Mouse (Mus musculus): ENCODE results near the gene Limch1. TPM values are rescaled to one million over a fixed set of nuclear protein-coding genes. Genes with fewer than 3 reads are reported as not detected.

Gene Limch1
- polyA plus RNA-seq, 1 experiment from 2014 or later = 33.2 TPM

DNA sequence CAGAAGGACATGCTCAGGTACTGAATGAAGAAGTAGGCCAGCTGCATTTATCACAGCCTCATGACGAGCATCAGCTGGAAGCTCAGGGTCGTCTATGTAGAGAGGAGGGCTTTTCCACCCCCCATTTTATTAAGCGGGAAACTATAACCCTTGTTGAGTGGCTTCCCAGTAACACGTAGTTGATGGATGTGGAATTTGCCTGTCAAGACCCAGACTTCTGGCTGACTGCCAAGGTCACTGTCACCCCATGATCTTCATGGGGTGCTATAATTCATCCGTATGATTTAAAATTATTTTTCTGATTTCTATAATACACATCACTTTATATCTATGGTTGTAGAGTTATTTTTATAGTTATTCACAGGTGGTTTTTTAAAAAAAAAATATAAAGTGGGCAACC lies 131.4 kb downstream of the Limch1 start:
- Histone ChIP-seq H3K27me3 (ENCODE audit: low read depth, poor library complexity, severe bottlenecking) (no peaks in the 10 kb centered on the region), H3K9me3 (replicated peaks) (no peaks in the 10 kb centered on the region), H3K4me3 (no peak overlapping the region), H3K36me3 (no peaks in the 10 kb centered on the region), H3K27ac (replicated peaks) (no peak overlapping the region), H3K4me1 (peaks cover 8% of the 10 kb centered on the region)
- DNase-seq (ENCODE audit: low spot score) = no peak
- WGBS = 89% methylated on average over 5 of the region's 5 CpGs

GRCm38 (mm10) chr5:66881901-66882341 lies 136.3 kb downstream of the Limch1 start:
- WGBS = 57% methylated on average over 3 of the region's 3 CpGs
- H3K9me3 ChIP-seq (replicated peaks) = peaks cover 4% of the 10 kb centered on the region; the same call in 1 of the 2 replicates
- no peaks in the 10 kb centered on the region for H3K36me3 ChIP-seq
- no peak overlapping the region for H3K4me3 ChIP-seq
- H3K4me1 ChIP-seq = peaks cover 8% of the 10 kb centered on the region
- no peak for DNase-seq (ENCODE audit: low spot score)
- no peaks in the 10 kb centered on the region for H3K27me3 ChIP-seq (ENCODE audit: low read depth, poor library complexity, severe bottlenecking)
- no peak overlapping the region for H3K27ac ChIP-seq (replicated peaks)

DNA sequence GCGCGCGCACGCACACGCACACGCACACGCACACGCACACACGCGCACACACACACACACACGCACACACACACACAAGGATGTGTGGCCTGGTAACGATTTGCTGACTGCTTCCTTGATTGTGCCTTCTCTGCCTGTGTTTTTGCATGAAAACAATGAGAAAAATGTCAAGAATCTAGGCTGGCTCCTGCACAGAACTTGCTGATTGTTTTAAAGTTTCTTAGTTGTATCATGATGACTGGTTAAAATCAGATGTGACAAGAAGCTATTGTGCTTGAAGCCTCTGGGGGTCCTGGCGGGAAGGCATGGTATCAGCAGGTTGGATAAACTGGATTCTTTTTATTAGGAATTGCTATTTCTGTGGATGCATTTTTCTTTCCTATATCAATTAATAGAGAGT lies 137.1 kb downstream of the Limch1 start:
- Histone ChIP-seq H3K27ac (replicated peaks) (no peak overlapping the region), H3K4me1 (peaks cover 8% of the 10 kb centered on the region), H3K9me3 (replicated peaks) (peaks cover 4% of the 10 kb centered on the region; the same call in 1 of the 2 replicates), H3K36me3 (no peaks in the 10 kb centered on the region), H3K4me3 (no peak overlapping the region), H3K27me3 (ENCODE audit: low read depth, poor library complexity, severe bottlenecking) (no peaks in the 10 kb centered on the region)
- WGBS = 88% methylated on average over 13 of the region's 13 CpGs
- DNase-seq (ENCODE audit: low spot score) = no peak

- Histone ChIP-seq H3K9me3 (replicated peaks) (peaks cover 4% of the 10 kb centered on the region; the same call in 1 of the 2 replicates), H3K27ac (replicated peaks) (no peak overlapping the region), H3K4me3 (no peak overlapping the region), H3K36me3 (no peaks in the 10 kb centered on the region), H3K27me3 (ENCODE audit: low read depth, poor library complexity, severe bottlenecking) (no peaks in the 10 kb centered on the region), H3K4me1 (peaks cover 12% of the 10 kb centered on the region)
- no peak for DNase-seq (ENCODE audit: low spot score)
- WGBS = 81% methylated on average over 4 of the region's 4 CpGs
Observed at GRCm38 (mm10) chr5:66884505-66884904, 138.9 kb downstream of the Limch1 start.

GRCm38 (mm10) chr5:66886410-66887120 lies 140.9 kb downstream of the Limch1 start:
- Histone ChIP-seq H3K27ac (replicated peaks) (no peak overlapping the region), H3K4me3 (no peak overlapping the region), H3K36me3 (no peaks in the 10 kb centered on the region), H3K9me3 (replicated peaks) (peaks cover 4% of the 10 kb centered on the region; the same call in 1 of the 2 replicates), H3K27me3 (ENCODE audit: low read depth, poor library complexity, severe bottlenecking) (no peaks in the 10 kb centered on the region), H3K4me1 (peaks cover 12% of the 10 kb centered on the region)
- 88% methylated on average over 5 of the region's 5 CpGs for WGBS
- no peak for DNase-seq (ENCODE audit: low spot score)

DNA sequence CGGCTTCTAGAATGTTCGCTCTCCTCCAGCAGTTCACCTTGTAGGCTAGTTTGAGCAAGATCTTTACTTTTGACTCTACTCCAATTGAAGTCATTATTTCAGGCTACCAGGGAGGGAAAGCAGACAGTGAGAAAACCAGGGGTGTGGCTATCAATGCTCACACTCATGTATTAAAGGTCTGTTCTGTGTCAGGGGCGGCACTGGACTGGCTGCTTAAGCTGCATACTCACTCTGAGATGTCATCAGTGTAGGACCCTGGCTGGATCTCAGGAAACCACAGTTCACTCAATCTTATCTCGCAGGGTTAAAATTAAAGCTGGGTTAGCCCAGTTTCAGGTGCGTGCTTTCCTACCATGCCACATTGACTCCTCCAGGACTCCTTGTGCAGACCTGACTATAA lies 142.4 kb downstream of the Limch1 start:
- H3K27ac ChIP-seq (replicated peaks) = no peak overlapping the region
- 96% methylated on average over 5 of the region's 5 CpGs for WGBS
- DNase-seq (ENCODE audit: low spot score) = no peak
- H3K9me3 ChIP-seq (replicated peaks) = peaks cover 4% of the 10 kb centered on the region; the same call in 1 of the 2 replicates
- H3K4me3 ChIP-seq = no peak overlapping the region
- no peaks in the 10 kb centered on the region for H3K36me3 ChIP-seq
- no peaks in the 10 kb centered on the region for H3K27me3 ChIP-seq (ENCODE audit: low read depth, poor library complexity, severe bottlenecking)
- 0 out of 2 replicates have a peak, but pooled peaks cover 4% of the 10 kb centered on the region for H3K4me1 ChIP-seq

GRCm38 (mm10) chr5:66889337-66889736 lies 143.7 kb downstream of the Limch1 start:
- DNase-seq (ENCODE audit: low spot score) = no peak
- Histone ChIP-seq H3K4me1 (0 out of 2 replicates have a peak, but pooled peaks cover 4% of the 10 kb centered on the region), H3K27me3 (ENCODE audit: low read depth, poor library complexity, severe bottlenecking) (no peaks in the 10 kb centered on the region), H3K27ac (replicated peaks) (no peak overlapping the region), H3K4me3 (no peak overlapping the region), H3K36me3 (no peaks in the 10 kb centered on the region), H3K9me3 (replicated peaks) (peaks cover 4% of the 10 kb centered on the region; the same call in 1 of the 2 replicates)
- 84% methylated on average over 11 of the region's 11 CpGs for WGBS

- WGBS = 81% methylated on average over 9 of the region's 9 CpGs
- Histone ChIP-seq H3K27me3 (ENCODE audit: low read depth, poor library complexity, severe bottlenecking) (no peaks in the 10 kb centered on the region), H3K36me3 (no peaks in the 10 kb centered on the region)
Observed at GRCm38 (mm10) chr5:66895440-66896120, 150.0 kb downstream of the Limch1 start.

DNA sequence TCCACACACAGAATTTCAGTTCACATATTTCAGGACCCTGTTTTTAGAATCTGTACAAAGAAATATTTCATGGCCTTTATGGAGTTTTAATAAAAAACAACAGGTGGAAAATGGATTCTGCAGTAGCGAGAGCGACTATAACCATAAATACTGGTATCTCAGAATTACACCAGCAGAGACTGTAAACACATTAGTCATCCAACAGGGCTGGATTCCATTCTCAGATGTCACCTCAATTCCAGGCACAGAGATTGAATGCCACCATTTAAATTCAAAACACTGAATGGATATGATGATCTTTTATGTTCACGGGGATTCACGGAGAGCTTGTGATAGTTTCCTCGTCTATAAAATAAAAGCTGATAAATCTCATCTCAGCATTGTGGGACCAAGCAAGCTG lies 152.0 kb downstream of the Limch1 start:
- H3K4me1 ChIP-seq = no peaks in the 10 kb centered on the region
- H3K36me3 ChIP-seq = no peaks in the 10 kb centered on the region
- 94% methylated on average over 5 of the region's 5 CpGs for WGBS
- H3K4me3 ChIP-seq = no peak overlapping the region
- H3K27ac ChIP-seq (replicated peaks) = no peak overlapping the region
- no peaks in the 10 kb centered on the region for H3K27me3 ChIP-seq (ENCODE audit: low read depth, poor library complexity, severe bottlenecking)
- DNase-seq (ENCODE audit: low spot score) = no peak
- no peaks in the 10 kb centered on the region for H3K9me3 ChIP-seq (replicated peaks)

More at GRCm38 (mm10) chr5:66895440-66896120, 150.0 kb downstream of the Limch1 start:
- H3K27ac ChIP-seq (replicated peaks) = no peak overlapping the region
- no peak for DNase-seq (ENCODE audit: low spot score)
- H3K9me3 ChIP-seq (replicated peaks) = no peaks in the 10 kb centered on the region
- no peaks in the 10 kb centered on the region for H3K4me1 ChIP-seq
- H3K4me3 ChIP-seq = no peak overlapping the region

DNA sequence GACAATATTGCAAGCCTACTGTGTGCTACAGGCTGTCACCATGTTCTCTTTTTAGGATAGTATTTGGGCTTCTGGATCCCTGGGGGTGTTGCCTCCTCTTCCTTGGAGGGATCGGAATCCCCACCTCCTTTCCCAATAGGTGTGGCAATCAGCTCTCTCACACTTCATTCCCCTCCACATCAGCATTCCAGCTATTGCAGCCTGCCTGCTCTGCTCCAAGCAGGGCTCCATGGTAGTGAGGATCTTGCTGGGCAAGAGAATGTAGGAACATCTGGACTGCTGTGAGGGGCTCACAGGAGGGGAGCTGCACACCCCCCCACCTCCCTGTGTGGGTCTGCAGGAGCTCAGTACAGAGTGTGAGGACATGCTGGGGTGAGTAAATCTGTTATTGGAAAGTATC lies 152.6 kb downstream of the Limch1 start:
- no peak overlapping the region for H3K27ac ChIP-seq (replicated peaks)
- no peak for DNase-seq (ENCODE audit: low spot score)
- no peaks in the 10 kb centered on the region for H3K4me1 ChIP-seq
- no peak overlapping the region for H3K4me3 ChIP-seq
- no peaks in the 10 kb centered on the region for H3K9me3 ChIP-seq (replicated peaks)
- H3K36me3 ChIP-seq = no peaks in the 10 kb centered on the region
- H3K27me3 ChIP-seq (ENCODE audit: low read depth, poor library complexity, severe bottlenecking) = no peaks in the 10 kb centered on the region
- WGBS = 79% methylated on average over 1 of the region's 1 CpGs

DNA sequence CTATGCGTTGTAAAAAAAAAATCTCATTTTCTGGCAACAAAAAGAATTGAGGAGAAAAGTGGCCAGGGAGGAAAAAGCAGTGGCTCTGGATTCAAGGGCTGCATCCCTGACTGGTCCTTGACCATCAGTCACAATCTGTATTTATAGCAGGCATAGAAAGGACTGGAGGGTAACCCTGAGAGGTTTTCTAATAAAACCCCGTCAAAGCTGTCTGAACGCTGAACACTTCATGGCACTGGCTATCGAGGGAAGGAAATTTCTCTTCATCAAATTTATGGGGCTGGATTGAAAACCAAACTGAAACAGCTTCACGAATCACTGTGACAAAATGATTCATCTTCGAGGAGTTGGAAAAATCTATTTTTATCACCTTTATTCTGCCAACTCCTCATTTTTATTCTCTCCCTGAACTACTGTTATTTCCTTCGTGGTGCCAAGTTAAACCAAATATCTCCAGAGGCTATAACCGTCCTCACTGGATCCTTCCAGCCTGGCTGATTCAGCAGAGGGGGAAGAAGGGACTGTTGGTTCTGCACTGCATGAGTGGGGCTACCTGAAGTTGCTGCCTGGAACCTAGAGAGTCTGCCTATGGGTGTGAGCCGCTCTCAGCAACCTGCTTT lies 153.3 kb downstream of the Limch1 start:
- Histone ChIP-seq H3K4me1 (no peaks in the 10 kb centered on the region), H3K4me3 (no peak overlapping the region), H3K27me3 (ENCODE audit: low read depth, poor library complexity, severe bottlenecking) (no peaks in the 10 kb centered on the region), H3K36me3 (no peaks in the 10 kb centered on the region), H3K27ac (replicated peaks) (no peak overlapping the region), H3K9me3 (replicated peaks) (no peaks in the 10 kb centered on the region)
- DNase-seq (ENCODE audit: low spot score) = no peak
- 87% methylated on average over 9 of the region's 9 CpGs for WGBS

DNA sequence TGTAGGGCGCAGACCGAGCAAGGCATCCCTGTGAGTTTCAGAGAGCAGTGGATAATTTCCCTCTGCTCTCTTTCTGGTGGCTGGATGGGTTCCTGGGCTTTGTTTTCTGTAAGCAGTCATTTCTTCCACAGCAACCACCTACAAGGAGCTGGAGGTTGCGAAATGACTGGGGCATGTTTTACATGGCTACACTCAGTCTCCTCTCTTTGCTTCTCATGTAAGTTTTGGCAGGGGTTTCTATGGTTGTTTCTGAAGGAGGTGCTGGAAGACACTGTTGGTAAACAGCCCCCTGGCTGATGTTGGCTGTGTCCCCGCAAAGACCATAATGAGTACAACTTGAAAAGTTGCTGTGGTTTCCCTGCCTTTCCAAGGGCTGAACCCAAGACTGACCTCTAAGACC lies 155.5 kb downstream of the Limch1 start:
- H3K36me3 ChIP-seq = no peaks in the 10 kb centered on the region
- no peak overlapping the region for H3K4me3 ChIP-seq
- H3K27me3 ChIP-seq (ENCODE audit: low read depth, poor library complexity, severe bottlenecking) = no peaks in the 10 kb centered on the region
- H3K4me1 ChIP-seq = no peaks in the 10 kb centered on the region
- DNase-seq (ENCODE audit: low spot score) = no peak
- WGBS = 88% methylated on average over 4 of the region's 4 CpGs
- no peaks in the 10 kb centered on the region for H3K9me3 ChIP-seq (replicated peaks)
- H3K27ac ChIP-seq (replicated peaks) = no peak overlapping the region

DNA sequence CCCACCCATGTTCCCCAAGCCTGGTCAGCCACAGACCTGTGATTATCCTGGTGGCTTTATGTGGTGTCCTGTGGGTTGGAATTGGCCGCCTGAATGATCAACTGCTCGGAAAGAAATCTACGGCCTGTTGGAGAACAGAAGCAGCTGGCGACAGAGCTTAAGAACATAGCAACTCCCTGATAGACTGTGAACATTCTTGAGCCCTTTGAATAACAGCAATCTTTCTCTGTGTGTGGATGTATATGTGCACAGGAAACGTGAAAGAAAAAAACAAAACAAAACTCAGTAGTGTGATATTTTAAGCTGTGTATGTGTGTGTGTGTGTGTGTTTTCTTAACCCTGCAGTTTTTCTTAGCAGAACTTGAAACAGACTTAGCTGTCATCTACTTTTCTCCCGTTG lies 159.2 kb downstream of the Limch1 start:
- DNase-seq (ENCODE audit: low spot score) = no peak
- no peaks in the 10 kb centered on the region for H3K36me3 ChIP-seq
- 80% methylated on average over 6 of the region's 6 CpGs for WGBS
- H3K27me3 ChIP-seq (ENCODE audit: low read depth, poor library complexity, severe bottlenecking) = no peaks in the 10 kb centered on the region
- H3K27ac ChIP-seq (replicated peaks) = no peak overlapping the region
- H3K9me3 ChIP-seq (replicated peaks) = no peaks in the 10 kb centered on the region
- H3K4me1 ChIP-seq = no peaks in the 10 kb centered on the region
- no peak overlapping the region for H3K4me3 ChIP-seq

Data from midbrain, embryonic 10.5 days (tissue).